Mouse (Mus musculus) heart, adult 11 months (tissue): ENCODE measurements around the gene Sod3.

Source experiments
- DNase-seq: peaks from one replicate; pipeline ENCODE4 v3.0.0; 2022

The Sod3 gene

GRCm38 (mm10) chr5:52363468-52364150 is at the start of gene Sod3:
Gene Sod3, plus strand, starts transcription at chr5:52363791.
- peak; percentile 99 for DNase-seq

- peak; percentile 88 for DNase-seq
These were observed 46.7 kb upstream of the Sod3 start for GRCm38 (mm10) chr5:52316926-52317325.

GRCm38 (mm10) chr5:52319499-52319898 is 44.1 kb upstream of the Sod3 start:
- peak; percentile 64 for DNase-seq

GRCm38 (mm10) chr5:52332120-52332519 is 31.5 kb upstream of the Sod3 start:
- no peak for DNase-seq

GRCm38 (mm10) chr5:52335590-52335989 is 28.0 kb upstream of the Sod3 start:
- no peak for DNase-seq

GRCm38 (mm10) chr5:52339134-52339533 is 24.5 kb upstream of the Sod3 start:
- DNase-seq: no peak

GRCm38 (mm10) chr5:52346890-52347289 is 16.7 kb upstream of the Sod3 start:
- DNase-seq: no peak

- DNase-seq: peak; percentile 88
These were observed 13.1 kb upstream of the Sod3 start for GRCm38 (mm10) chr5:52350451-52350850.

- DNase-seq: no peak
These were observed 12.0 kb upstream of the Sod3 start for GRCm38 (mm10) chr5:52351561-52351960.

- DNase-seq: no peak
These were observed 10.9 kb upstream of the Sod3 start for GRCm38 (mm10) chr5:52352730-52353129.

GRCm38 (mm10) chr5:52354441-52354840 is 9.2 kb upstream of the Sod3 start:
- peak; percentile 46 for DNase-seq

GRCm38 (mm10) chr5:52355612-52356011 is 8.0 kb upstream of the Sod3 start:
- DNase-seq: peak; percentile 92

- DNase-seq: no peak
These were observed 6.3 kb upstream of the Sod3 start for GRCm38 (mm10) chr5:52357175-52357754.

GRCm38 (mm10) chr5:52358120-52358519 is 5.5 kb upstream of the Sod3 start:
- DNase-seq: no peak

GRCm38 (mm10) chr5:52360286-52361049 is 3.1 kb upstream of the Sod3 start:
- peak; percentile 93 for DNase-seq

- peak; percentile 85 for DNase-seq
These were observed 669 bp upstream of the Sod3 start for GRCm38 (mm10) chr5:52362776-52363467.

- DNase-seq: no peak
These were observed 930 bp downstream of the Sod3 start for GRCm38 (mm10) chr5:52364521-52364920.

GRCm38 (mm10) chr5:52365930-52366329 is 2.3 kb downstream of the Sod3 start:
- peak; percentile 85 for DNase-seq

- no peak for DNase-seq
These were observed 3.1 kb downstream of the Sod3 start for GRCm38 (mm10) chr5:52366661-52367060.

GRCm38 (mm10) chr5:52367866-52368840 is 4.6 kb downstream of the Sod3 start:
- peak; percentile 84 for DNase-seq

GRCm38 (mm10) chr5:52370901-52371300 is 7.3 kb downstream of the Sod3 start:
- DNase-seq: no peak

GRCm38 (mm10) chr5:52375847-52376246 is 12.3 kb downstream of the Sod3 start:
- no peak for DNase-seq
